Mouse (Mus musculus) kidney, embryonic 16.5 days (tissue): ENCODE measurements around the gene Srp68. TPM values are rescaled to one million over a fixed set of nuclear protein-coding genes. Genes with fewer than 3 reads are reported as not detected.

ENCODE experiments used
- ATAC-seq: fragments of 200-750 bp; cut with Nextera tagmentation; 2 replicates; pipeline ENCODE4 v1.8.0; 2017; ENCODE audit warnings: moderate TSS enrichment; ENCODE audit not compliant: low FRiP score, low TSS enrichment
- H3K27ac ChIP-seq: fragments of 300-500 bp; sonication (generic); 2 replicates; pipeline ENCODE4 v1.5.1; 2014; ENCODE audit warnings: low read length
- H3K27me3 ChIP-seq: fragments of 300-500 bp; sonication (generic); 2 replicates; pipeline ENCODE4 v1.6.1; 2014; ENCODE audit warnings: low read length, control low read depth, mixed read lengths; ENCODE audit not compliant: insufficient read depth
- H3K36me3 ChIP-seq: fragments of 300-500 bp; sonication (generic); 2 replicates; pipeline ENCODE4 v1.6.1; 2014; ENCODE audit warnings: low read length, control low read depth, mixed read lengths; ENCODE audit not compliant: insufficient read depth
- H3K4me1 ChIP-seq: fragments of 300-500 bp; sonication (generic); 2 replicates; pipeline ENCODE4 v1.6.1; 2014; ENCODE audit warnings: low read length, control low read depth, mixed read lengths; ENCODE audit not compliant: insufficient read depth
- H3K4me2 ChIP-seq: fragments of 300-500 bp; sonication (generic); replicated peaks from 2 replicates; pipeline ENCODE4 v1.6.1; 2014; ENCODE audit warnings: low read depth, low read length
- H3K4me3 ChIP-seq: fragments of 300-500 bp; sonication (generic); 2 replicates; pipeline ENCODE4 v1.5.1; 2014; ENCODE audit warnings: mild to moderate bottlenecking, low read length
- H3K9ac ChIP-seq: fragments of 300-500 bp; sonication (generic); replicated peaks from 2 replicates; pipeline ENCODE4 v1.6.1; 2014; ENCODE audit warnings: low read length
- H3K9me3 ChIP-seq: fragments of 300-500 bp; sonication (generic); 2 replicates; pipeline ENCODE4 v1.6.1; 2016; ENCODE audit warnings: low read length, control low read depth
- WGBS: fragments of 180-500 bp; shearing (Covaris S2); extraction: QIAGEN DNeasy Blood & Tissue Kit; methylation state at CpG from one replicate; pipeline ENCODE4 v1.1.7; 2014; 5-methylcytosine and 5-hydroxymethylcytosine counted together
- polyA plus RNA-seq: library from polyadenylated mRNA; unstranded; fragments of >200 nt; fragmentation: Nextera tagmentation; extraction: Ambion mirVana; gene quantifications from 2 replicates; pipeline ENCODE4 v1.2.1, GENCODE M21; 2015

Srp68 gene
- polyA plus RNA-seq, 1 experiment from 2014 or later, result 96.7 TPM

- no peaks in the 10 kb centered on the region for H3K27me3 ChIP-seq
- H3K36me3 ChIP-seq, result peaks cover 72% of the 10 kb centered on the region
- no peaks in the 10 kb centered on the region for H3K9me3 ChIP-seq
- ATAC-seq, result no peak
- no peak overlapping the region for H3K4me3 ChIP-seq
- WGBS, result 59% methylated on average over 22 of the region's 22 CpGs
- H3K27ac ChIP-seq, result peak overlapping the region; percentile 78
- no peak overlapping the region for H3K4me2 ChIP-seq
- peaks cover 31% of the 10 kb centered on the region for H3K4me1 ChIP-seq
- 0 out of 2 replicates have a peak overlapping the region, but pooled peaks have one; percentile 26 for H3K9ac ChIP-seq
Measured at GRCm38 (mm10) chr11:116255090-116255981, 18.7 kb downstream of the Srp68 start.

- 66% methylated on average over 9 of the region's 9 CpGs for WGBS
- ATAC-seq, result no peak
- no peak overlapping the region for H3K4me3 ChIP-seq
- H3K4me2 ChIP-seq, result no peak overlapping the region
- H3K27ac ChIP-seq, result peak overlapping the region; percentile 78
- H3K4me1 ChIP-seq, result peaks cover 25% of the 10 kb centered on the region
- no peaks in the 10 kb centered on the region for H3K27me3 ChIP-seq
- no peak overlapping the region for H3K9ac ChIP-seq
- H3K36me3 ChIP-seq, result peaks cover 72% of the 10 kb centered on the region
- H3K9me3 ChIP-seq, result no peaks in the 10 kb centered on the region
Measured at GRCm38 (mm10) chr11:116254627-116255026, 19.4 kb downstream of the Srp68 start.

GRCm38 (mm10) chr11:116253076-116253600 is 20.9 kb downstream of the Srp68 start:
- H3K4me3 ChIP-seq, result no peak overlapping the region
- peaks cover 22% of the 10 kb centered on the region for H3K4me1 ChIP-seq
- 71% methylated on average over 3 of the region's 3 CpGs for WGBS
- peaks cover 73% of the 10 kb centered on the region for H3K36me3 ChIP-seq
- no peaks in the 10 kb centered on the region for H3K27me3 ChIP-seq
- H3K9ac ChIP-seq, result no peak overlapping the region
- no peak overlapping the region for H3K27ac ChIP-seq
- no peaks in the 10 kb centered on the region for H3K9me3 ChIP-seq
- H3K4me2 ChIP-seq, result no peak overlapping the region
- ATAC-seq, result no peak

GRCm38 (mm10) chr11:116250898-116251297 is 23.1 kb downstream of the Srp68 start:
- WGBS, result 77% methylated on average over 8 of the region's 8 CpGs
- Histone ChIP-seq H3K27ac (no peak overlapping the region), H3K4me1 (peaks cover 18% of the 10 kb centered on the region), H3K36me3 (peaks cover 88% of the 10 kb centered on the region), H3K27me3 (no peaks in the 10 kb centered on the region), H3K4me3 (no peak overlapping the region), H3K4me2 (no peak overlapping the region), H3K9me3 (no peaks in the 10 kb centered on the region), H3K9ac (no peak overlapping the region)
- ATAC-seq, result no peak

- no peaks in the 10 kb centered on the region for H3K27me3 ChIP-seq
- H3K36me3 ChIP-seq, result peaks cover 90% of the 10 kb centered on the region
- H3K27ac ChIP-seq, result no peak overlapping the region
- H3K9me3 ChIP-seq, result no peaks in the 10 kb centered on the region
- 71% methylated on average over 14 of the region's 14 CpGs for WGBS
- H3K9ac ChIP-seq, result no peak overlapping the region
- ATAC-seq, result no peak
- no peak overlapping the region for H3K4me3 ChIP-seq
- no peak overlapping the region for H3K4me2 ChIP-seq
- H3K4me1 ChIP-seq, result peaks cover 5% of the 10 kb centered on the region; the same call in 1 of the 2 replicates
Measured at GRCm38 (mm10) chr11:116247502-116248222, 26.4 kb downstream of the Srp68 start.

- ATAC-seq, result no peak
- Histone ChIP-seq H3K4me1 (peaks cover 20% of the 10 kb centered on the region), H3K4me2 (no peak overlapping the region), H3K27ac (no peak overlapping the region), H3K36me3 (peaks cover 70% of the 10 kb centered on the region), H3K4me3 (no peak overlapping the region), H3K27me3 (no peaks in the 10 kb centered on the region), H3K9me3 (no peaks in the 10 kb centered on the region), H3K9ac (no peak overlapping the region)
- WGBS, result 65% methylated on average over 6 of the region's 6 CpGs
Measured at GRCm38 (mm10) chr11:116245616-116246015, 28.4 kb downstream of the Srp68 start.

GRCm38 (mm10) chr11:116244580-116244979 is 29.4 kb downstream of the Srp68 start:
- 61% methylated on average over 8 of the region's 8 CpGs for WGBS
- Histone ChIP-seq H3K27ac (no peak overlapping the region), H3K4me3 (no peak overlapping the region), H3K9me3 (no peaks in the 10 kb centered on the region), H3K36me3 (peaks cover 60% of the 10 kb centered on the region), H3K9ac (no peak overlapping the region), H3K27me3 (no peaks in the 10 kb centered on the region), H3K4me2 (no peak overlapping the region), H3K4me1 (peaks cover 24% of the 10 kb centered on the region)
- ATAC-seq, result no peak

GRCm38 (mm10) chr11:116241744-116242235 is 32.2 kb downstream of the Srp68 start:
- Histone ChIP-seq H3K27ac (peak overlapping the region; percentile 85), H3K4me2 (no peak overlapping the region), H3K4me3 (no peak overlapping the region), H3K27me3 (peaks cover 9% of the 10 kb centered on the region), H3K9me3 (no peaks in the 10 kb centered on the region), H3K9ac (peak overlapping the region; percentile 26; the same call in 1 of the 2 replicates), H3K4me1 (peaks cover 35% of the 10 kb centered on the region), H3K36me3 (peaks cover 33% of the 10 kb centered on the region)
- peak; percentile 76 for ATAC-seq
- WGBS, result 15% methylated on average over 12 of the region's 12 CpGs

GRCm38 (mm10) chr11:116239797-116240196 is 34.2 kb downstream of the Srp68 start:
- Histone ChIP-seq H3K4me2 (no peak overlapping the region), H3K9me3 (no peaks in the 10 kb centered on the region), H3K4me1 (peaks cover 35% of the 10 kb centered on the region), H3K9ac (no peak overlapping the region), H3K27ac (no peak overlapping the region), H3K4me3 (no peak overlapping the region), H3K27me3 (peaks cover 9% of the 10 kb centered on the region), H3K36me3 (peaks cover 14% of the 10 kb centered on the region)
- WGBS, result 16% methylated on average over 7 of the region's 7 CpGs
- no peak for ATAC-seq
